Mouse (Mus musculus) layer of hippocampus, postnatal 10 days (tissue): ENCODE results near the gene Tsks. TPM values are rescaled to one million over a fixed set of nuclear protein-coding genes. Genes with fewer than 3 reads are reported as not detected.

ENCODE experiments used
- DNase-seq, 2 experiments: peaks; one replicate each; pipeline ENCODE4 v3.0.0; 2021; ENCODE audit warnings: low spot score in 2 of 2
- total RNA-seq, 2 experiments: library from RNA; stranded (reverse); gene quantifications; 2 replicates each; pipeline ENCODE4 v1.2.3; 2021

Tsks gene
- total RNA-seq, 2 experiments from 2014 or later = 0.25 to 0.64 TPM

- DNase-seq = peak; percentile 89
Observed at GRCm38 (mm10) chr7:44974383-44975116, 31.5 kb downstream of the Tsks start, which contains the start of gene Cpt1c. Cpt1c (minus strand) TSS chr7:44974851.

GRCm38 (mm10) chr7:44975117-44975419, 32.1 kb downstream of the Tsks start:
- DNase-seq = no peak

GRCm38 (mm10) chr7:44978300-44978699, 35.3 kb downstream of the Tsks start:
- DNase-seq = no peak

- no peak for DNase-seq
Observed at GRCm38 (mm10) chr7:44981539-44981938, 38.5 kb downstream of the Tsks start.

GRCm38 (mm10) chr7:44983085-44983484, 40.1 kb downstream of the Tsks start:
- DNase-seq = peak; percentile 87 to 90

- no peak for DNase-seq
Observed at GRCm38 (mm10) chr7:44983944-44984832, 41.2 kb downstream of the Tsks start.

GRCm38 (mm10) chr7:44984833-44985164, 41.8 kb downstream of the Tsks start:
- DNase-seq = no peak

- DNase-seq = peak; percentile 61 to 71
Observed at GRCm38 (mm10) chr7:44985595-44986191, 42.7 kb downstream of the Tsks start.

- DNase-seq = peak; percentile 98
Observed at GRCm38 (mm10) chr7:44986192-44986878, 43.3 kb downstream of the Tsks start, which contains the start of gene Prmt1. Prmt1 (minus strand) TSS chr7:44986568.

- DNase-seq = no peak
Observed at GRCm38 (mm10) chr7:44986879-44987718, 44.1 kb downstream of the Tsks start.

GRCm38 (mm10) chr7:44996672-44997071, 53.7 kb downstream of the Tsks start:
- DNase-seq = no peak

GRCm38 (mm10) chr7:44997231-44997939, 54.4 kb downstream of the Tsks start, which contains the start of gene Irf3:
Irf3 (plus strand) TSS chr7:44997648.
- peak; percentile 95 to 96 for DNase-seq

- DNase-seq = no peak
Observed at GRCm38 (mm10) chr7:44997940-44998428, 55.0 kb downstream of the Tsks start.

GRCm38 (mm10) chr7:44998501-44998955, 55.5 kb downstream of the Tsks start, which contains the start of gene Bcl2l12:
Bcl2l12 (minus strand) TSS chr7:44998712.
- peak; percentile 38 to 47 for DNase-seq

- no peak for DNase-seq
Observed at GRCm38 (mm10) chr7:44999753-45000152, 56.7 kb downstream of the Tsks start.

- DNase-seq = no peak
Observed at GRCm38 (mm10) chr7:45000539-45001114, 57.6 kb downstream of the Tsks start.

GRCm38 (mm10) chr7:45002440-45002839, 59.4 kb downstream of the Tsks start:
- DNase-seq = no peak

- no peak for DNase-seq
Observed at GRCm38 (mm10) chr7:45004546-45004945, 61.5 kb downstream of the Tsks start.
